In the genomic region with DNA sequence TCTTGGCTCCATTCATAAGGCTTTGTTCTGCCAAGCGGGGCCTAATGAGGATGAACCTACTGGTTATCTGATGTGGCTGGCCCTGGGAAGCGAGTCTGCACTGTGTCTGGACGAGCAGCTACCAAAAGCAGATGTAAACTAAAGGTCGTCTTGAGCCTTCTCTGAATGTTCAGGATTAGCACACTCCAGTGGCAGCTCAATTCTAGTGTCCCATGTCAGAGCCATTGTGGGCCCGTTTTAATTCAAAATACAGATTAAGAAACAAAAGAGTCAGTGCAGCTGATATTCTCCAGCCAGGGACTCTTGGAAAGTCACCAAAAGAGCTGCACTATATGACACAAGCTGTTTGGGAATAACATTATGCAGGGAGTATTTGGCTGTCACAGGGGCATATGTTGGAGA, we compare ENCODE assay signal across 13 mouse cellular contexts.
DNase-seq lines count a peak whose midpoint lies in the region; ATAC-seq and TF ChIP-seq lines count a peak whose summit lies in the region.
"Had no signal": no experiment of that assay in that cellular context is flagged by ENCODE, and none has a peak within 500 bp of the region (broad histone marks: within the 10 kb centered on the region; RNA-seq: fewer than 3 reads in every experiment).

No protein-coding gene starts in this region.

- H3K36me3 ChIP-seq in lung, postnatal 0 days (ENCODE audit: insufficient read depth, low read length): no peaks in the 10 kb centered on the region
- no peaks in the 10 kb centered on the region for H3K36me3 ChIP-seq in hindbrain, embryonic 16.5 days (ENCODE audit: control insufficient read depth, insufficient read depth, low read length)
- no peaks in the 10 kb centered on the region for H3K36me3 ChIP-seq in midbrain, postnatal 0 days (ENCODE audit: insufficient read depth, low read length)

- no peak for ATAC-seq in lung, postnatal 0 days
- ATAC-seq in hindbrain, embryonic 16.5 days: peak; percentile 60
- 0 out of 2 replicates have a peak, but pooled peaks have one; percentile 32 for ATAC-seq in midbrain, postnatal 0 days (ENCODE audit: low FRiP score)

- TF ChIP-seq EP300 in lung, postnatal 0 days (IDR thresholded peaks at IDR 0.05): no peak

- no peaks in the 10 kb centered on the region for H3K27me3 ChIP-seq in lung, postnatal 0 days (replicated peaks; ENCODE audit: insufficient read depth, low read length)
- H3K27me3 ChIP-seq in hindbrain, embryonic 16.5 days (replicated peaks; ENCODE audit: control insufficient read depth, insufficient read depth, low read length): no peaks in the 10 kb centered on the region
- H3K27me3 ChIP-seq in midbrain, postnatal 0 days (ENCODE audit: insufficient read depth, low read length): no peaks in the 10 kb centered on the region

- 56% methylated on average over 5 of the region's 5 CpGs for WGBS in lung, postnatal 0 days
- WGBS in hindbrain, embryonic 16.5 days: 33% methylated on average over 5 of the region's 5 CpGs
- WGBS in midbrain, postnatal 0 days: 23% methylated on average over 5 of the region's 5 CpGs

- H3K9ac ChIP-seq in lung, postnatal 0 days (replicated peaks; ENCODE audit: low read depth): no peak overlapping the region
- no peak overlapping the region for H3K9ac ChIP-seq in hindbrain, embryonic 16.5 days (ENCODE audit: low read depth, low read length)
- no peak overlapping the region for H3K9ac ChIP-seq in midbrain, postnatal 0 days (replicated peaks; ENCODE audit: low read length, poor library complexity, severe bottlenecking)

- no peak overlapping the region for H3K4me2 ChIP-seq in lung, postnatal 0 days (replicated peaks; ENCODE audit: low read depth, low read length)
- H3K4me2 ChIP-seq in hindbrain, embryonic 16.5 days (ENCODE audit: low read length): no peak overlapping the region
- H3K4me2 ChIP-seq in midbrain, postnatal 0 days (ENCODE audit: low read depth, low read length, poor library complexity, severe bottlenecking): no peak overlapping the region

- DNase-seq in cerebellum, adult 9-10 months: peak; percentile 37
- DNase-seq in cerebellum, adult 18-20 months: no peak
- peak; percentile 12 for DNase-seq in lung, postnatal 0 days (ENCODE audit: low spot score)
- no peak for DNase-seq in lung, postnatal 25 days (ENCODE audit: low spot score)
- peak; percentile 58 for DNase-seq in midbrain, postnatal 0 days (ENCODE audit: low spot score)
- no peak for DNase-seq in right cerebral cortex, postnatal 14 days
- no peak for DNase-seq in kidney, postnatal 10 days
- DNase-seq: adrenal gland, postnatal 14 days; cerebellum, postnatal 25 days; liver; lung, adult 2 months; thymus, postnatal 36 days had no signal

- TF ChIP-seq CTCF in lung, postnatal 0 days (IDR thresholded peaks at IDR 0.05): no peak
- TF ChIP-seq CTCF in midbrain, postnatal 0 days (IDR thresholded peaks at IDR 0.05): no peak

- no peaks in the 10 kb centered on the region for H3K4me1 ChIP-seq in lung, postnatal 0 days (ENCODE audit: insufficient read depth, low read depth, low read length)
- no peaks in the 10 kb centered on the region; the same call in 1 of the 2 replicates for H3K4me1 ChIP-seq in hindbrain, embryonic 16.5 days (ENCODE audit: control insufficient read depth, insufficient read depth, low read depth, low read length)
- 0 out of 2 replicates have a peak, but pooled peaks cover 3% of the 10 kb centered on the region for H3K4me1 ChIP-seq in midbrain, postnatal 0 days (ENCODE audit: insufficient read depth, low read length)

- no peak overlapping the region for H3K4me3 ChIP-seq in lung, postnatal 0 days (ENCODE audit: low read depth, low read length)
- H3K4me3 ChIP-seq in hindbrain, embryonic 16.5 days (ENCODE audit: low read length): no peak overlapping the region
- no peak overlapping the region for H3K4me3 ChIP-seq in midbrain, postnatal 0 days (ENCODE audit: low read depth, low read length)

- H3K27ac ChIP-seq in lung, postnatal 0 days (ENCODE audit: low read length): no peak overlapping the region
- no peak overlapping the region for H3K27ac ChIP-seq in hindbrain, embryonic 16.5 days (ENCODE audit: low read depth, low read length)
- no peak overlapping the region for H3K27ac ChIP-seq in midbrain, postnatal 0 days (ENCODE audit: low read depth, low read length)

- no peaks in the 10 kb centered on the region for H3K9me3 ChIP-seq in lung, postnatal 0 days (ENCODE audit: low read length)
- H3K9me3 ChIP-seq in hindbrain, embryonic 16.5 days (ENCODE audit: control insufficient read depth, low read length): no peaks in the 10 kb centered on the region
- H3K9me3 ChIP-seq in midbrain, postnatal 0 days (ENCODE audit: low read length): no peaks in the 10 kb centered on the region

Comparison
In these comparisons a context has a peak if more than half of its experiments do, and no peak if none do; other contexts are left out.
1. DNase-seq: peak in cerebellum, adult 9-10 months (single experiment), lung, postnatal 0 days (single experiment) and midbrain, postnatal 0 days (single experiment); none in cerebellum, adult 18-20 months (0 of 2), lung, postnatal 25 days (single experiment), right cerebral cortex, postnatal 14 days (single experiment) and kidney, postnatal 10 days (single experiment).